Mouse (Mus musculus) neural tube, embryonic 14.5 days (tissue): ENCODE data around the gene Crybg1. TPM values are rescaled to one million over a fixed set of nuclear protein-coding genes. Genes with fewer than 3 reads are reported as not detected.
A peak's percentile ranks its signal among the peaks of the same experiment; 100 is the strongest.
"Not testable (repeated sequence)": the region's sequence is repeated elsewhere in the genome, so short reads cannot be mapped to it uniquely, and the experiment has no call there.

ENCODE experiments used
- ATAC-seq: fragments of 200-750 bp; cut with Nextera tagmentation; 2 replicates; pipeline ENCODE4 v1.8.0; 2017; ENCODE audit warnings: low read depth, mild to moderate bottlenecking, moderate TSS enrichment, moderate library complexity
- H3K27ac ChIP-seq: fragments of 300-500 bp; sonication (generic); 2 replicates; pipeline ENCODE4 v1.5.1; 2014; ENCODE audit warnings: low read depth, mild to moderate bottlenecking, control low read depth, low read length, moderate library complexity, mixed read lengths
- H3K27me3 ChIP-seq: fragments of 300-500 bp; sonication (generic); 2 replicates; pipeline ENCODE4 v1.6.1; 2014; ENCODE audit warnings: low read length; ENCODE audit not compliant: control insufficient read depth, insufficient read depth
- H3K36me3 ChIP-seq: fragments of 300-500 bp; sonication (generic); 2 replicates; pipeline ENCODE4 v1.6.1; 2014; ENCODE audit warnings: low read length, mixed read lengths; ENCODE audit not compliant: control insufficient read depth, insufficient read depth
- H3K4me1 ChIP-seq: fragments of 300-500 bp; sonication (generic); 2 replicates; pipeline ENCODE4 v1.6.1; 2014; ENCODE audit warnings: low read length; ENCODE audit not compliant: control insufficient read depth, insufficient read depth
- H3K4me2 ChIP-seq: fragments of 300-500 bp; sonication (generic); 2 replicates; pipeline ENCODE4 v1.6.1; 2014; ENCODE audit warnings: mild to moderate bottlenecking, low read depth, low read length, control low read depth
- H3K4me3 ChIP-seq: fragments of 300-500 bp; sonication (generic); 2 replicates; pipeline ENCODE4 v1.5.1; 2014; ENCODE audit warnings: low read depth, low read length, control low read depth, mixed read lengths
- H3K9ac ChIP-seq: fragments of 300-500 bp; sonication (generic); replicated peaks from 2 replicates; pipeline ENCODE4 v1.6.1; 2014; ENCODE audit warnings: low read depth, mild to moderate bottlenecking, control low read depth, low read length, mixed read lengths
- H3K9me3 ChIP-seq: fragments of 300-500 bp; sonication (generic); 2 replicates; pipeline ENCODE4 v1.6.1; 2016; ENCODE audit warnings: low read length; ENCODE audit not compliant: control insufficient read depth
- WGBS: fragments of 180-500 bp; shearing (Covaris S2); extraction: QIAGEN DNeasy Blood & Tissue Kit; methylation state at CpG from one replicate; pipeline ENCODE4 v1.1.7; 2014; 5-methylcytosine and 5-hydroxymethylcytosine counted together
- polyA plus RNA-seq: library from polyadenylated mRNA; unstranded; fragments of >200 nt; fragmentation: Nextera tagmentation; extraction: Ambion mirVana; gene quantifications from 2 replicates; pipeline ENCODE4 v1.2.1, GENCODE M21; 2014

Gene Crybg1
- polyA plus RNA-seq, 1 experiment from 2014 or later = 0.09 TPM

DNA sequence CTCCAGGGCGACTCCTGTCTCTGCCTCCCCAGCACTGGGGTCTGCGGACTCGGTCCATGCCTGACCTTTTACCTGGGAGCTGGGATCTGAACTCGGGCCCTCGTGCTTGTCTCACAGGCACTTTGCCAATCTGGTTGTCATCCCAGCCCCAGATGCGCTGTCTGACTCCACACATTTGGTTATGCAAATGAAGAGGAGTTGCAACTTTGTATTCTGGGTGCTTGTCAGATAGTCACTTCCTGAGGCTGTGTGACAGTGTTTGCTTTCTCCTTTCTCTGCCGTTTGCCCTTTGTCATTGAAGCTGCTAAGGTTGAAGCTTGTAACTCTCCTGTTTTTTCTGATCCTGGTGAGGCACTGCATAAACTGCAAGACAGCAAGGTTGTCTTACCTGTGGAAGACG is 220.9 kb downstream of the Crybg1 start:
- no peak overlapping the region for H3K9ac ChIP-seq
- H3K36me3 ChIP-seq = no peaks in the 10 kb centered on the region
- no peaks in the 10 kb centered on the region for H3K9me3 ChIP-seq
- H3K27ac ChIP-seq = no peak overlapping the region
- no peaks in the 10 kb centered on the region for H3K4me1 ChIP-seq
- WGBS = 84% methylated on average over 8 of the region's 8 CpGs
- ATAC-seq = no peak
- H3K27me3 ChIP-seq = no peaks in the 10 kb centered on the region
- H3K4me3 ChIP-seq = no peak overlapping the region
- H3K4me2 ChIP-seq = no peak overlapping the region

DNA sequence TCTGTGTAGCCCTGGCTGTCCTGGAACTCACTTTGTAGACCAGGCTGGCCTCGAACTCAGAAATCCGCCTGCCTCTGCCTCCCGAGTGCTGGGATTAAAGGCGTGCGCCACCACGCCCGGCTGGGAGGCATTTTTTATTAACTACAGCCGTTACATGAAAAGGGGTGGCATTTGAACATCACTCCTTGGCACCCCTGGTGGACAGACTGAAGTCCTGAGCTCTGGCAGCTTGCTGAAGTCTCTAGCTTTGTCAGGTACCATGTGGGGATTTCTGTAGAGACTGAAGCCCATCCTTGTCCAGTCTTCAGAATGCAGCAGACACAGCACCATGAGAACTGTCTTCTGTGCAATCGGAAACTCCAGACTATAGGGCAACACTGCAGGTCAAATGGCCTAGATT is 222.9 kb downstream of the Crybg1 start:
- not testable (repeated sequence) for H3K9me3 ChIP-seq, H3K4me3 ChIP-seq, H3K4me2 ChIP-seq, H3K4me1 ChIP-seq, H3K36me3 ChIP-seq, H3K27me3 ChIP-seq, H3K27ac ChIP-seq, ATAC-seq, H3K9ac ChIP-seq
- 87% methylated on average over 9 of the region's 9 CpGs for WGBS

DNA sequence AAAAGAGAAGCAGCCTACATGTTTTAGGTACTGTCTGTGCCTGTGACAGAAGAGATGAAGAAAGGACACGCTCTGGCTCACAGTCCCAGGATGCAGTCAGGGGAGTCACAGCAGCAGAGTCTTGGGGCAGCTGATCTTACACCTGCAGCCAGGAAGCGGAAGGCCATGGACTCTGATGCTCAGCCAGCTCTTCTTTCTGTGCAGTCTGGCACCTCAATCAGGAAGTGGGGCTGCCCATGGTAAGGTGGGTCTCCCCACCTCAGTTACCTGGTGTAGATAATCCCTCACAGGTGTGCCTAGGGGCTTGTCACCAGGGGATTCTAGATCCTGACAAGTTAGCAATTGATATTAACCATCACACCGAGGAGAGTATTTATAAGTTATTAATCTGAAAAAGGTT is 225.6 kb downstream of the Crybg1 start:
- Histone ChIP-seq H3K36me3 (no peaks in the 10 kb centered on the region), H3K27ac (no peak overlapping the region), H3K4me3 (no peak overlapping the region), H3K9ac (no peak overlapping the region), H3K27me3 (no peaks in the 10 kb centered on the region), H3K4me1 (no peaks in the 10 kb centered on the region), H3K4me2 (no peak overlapping the region), H3K9me3 (no peaks in the 10 kb centered on the region)
- ATAC-seq = no peak
- WGBS = 97% methylated on average over 3 of the region's 3 CpGs

DNA sequence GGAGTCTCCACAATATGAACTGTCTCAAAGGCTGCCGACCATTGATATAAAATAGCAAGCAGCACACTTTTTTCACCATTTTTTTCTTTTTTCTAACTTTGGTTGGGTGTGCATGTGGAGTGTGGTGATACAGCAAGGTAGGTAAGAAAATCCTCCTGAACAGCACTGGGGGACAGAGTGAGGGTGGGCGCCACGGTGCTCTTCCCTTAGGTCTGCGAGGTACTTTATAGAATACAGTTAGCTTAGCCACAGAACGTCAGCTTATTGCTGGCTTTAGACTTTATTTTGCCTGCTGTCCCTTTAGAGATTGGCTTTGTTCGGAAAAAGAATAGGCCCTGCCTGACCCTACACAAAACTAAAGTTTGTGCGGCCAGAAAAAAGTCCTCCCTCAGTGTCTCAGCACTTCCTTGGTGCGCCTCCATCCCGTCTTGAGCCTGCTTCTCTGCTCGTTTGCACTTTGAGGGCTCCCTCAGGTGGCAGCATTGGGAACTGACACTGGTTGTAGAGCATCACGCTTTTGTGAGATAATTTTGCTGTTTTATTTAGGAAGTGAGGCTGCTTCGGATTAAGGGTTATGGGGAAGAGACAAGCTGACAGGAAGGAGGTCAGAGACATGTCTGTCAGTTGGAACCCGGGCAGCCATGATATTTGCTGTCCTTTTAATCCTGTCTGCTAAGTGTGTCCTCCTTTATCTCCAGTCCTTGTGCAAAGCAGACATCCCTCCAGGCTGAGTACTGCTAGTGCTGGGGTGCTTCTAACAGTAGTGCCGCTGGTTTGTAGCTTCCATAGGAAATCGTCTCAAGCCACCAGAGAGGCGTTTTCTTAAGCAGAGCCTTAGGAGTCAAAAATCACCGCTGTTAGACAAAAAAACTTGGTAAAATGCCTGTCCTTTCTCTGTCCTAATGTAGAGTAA is 229.7 kb downstream of the Crybg1 start:
- peak; percentile 82 for ATAC-seq

DNA sequence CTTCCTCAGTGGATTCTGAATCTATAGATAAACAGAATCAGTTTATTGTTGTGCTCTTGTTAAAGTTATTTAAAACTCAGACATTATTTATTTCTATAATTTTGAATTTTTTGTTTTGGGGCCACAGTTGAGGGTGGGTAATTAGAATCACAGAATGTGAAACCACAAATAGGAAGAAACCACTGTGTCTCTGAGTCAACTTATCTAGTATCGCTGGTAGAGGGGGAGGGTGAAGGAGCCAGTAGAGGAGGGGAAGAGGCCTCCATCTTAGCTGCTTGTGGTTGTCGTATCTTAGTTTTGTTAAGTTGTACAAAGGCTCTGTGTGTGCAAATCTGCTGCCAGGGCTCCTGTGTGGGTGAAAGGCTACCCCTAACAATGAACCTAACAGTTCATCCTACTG is 231.9 kb downstream of the Crybg1 start:
- no peak overlapping the region for H3K4me2 ChIP-seq
- H3K4me1 ChIP-seq = no peaks in the 10 kb centered on the region
- ATAC-seq = no peak
- 78% methylated on average over 2 of the region's 2 CpGs for WGBS
- no peak overlapping the region for H3K4me3 ChIP-seq
- no peak overlapping the region for H3K9ac ChIP-seq
- no peaks in the 10 kb centered on the region for H3K9me3 ChIP-seq
- H3K36me3 ChIP-seq = no peaks in the 10 kb centered on the region
- H3K27ac ChIP-seq = no peak overlapping the region
- no peaks in the 10 kb centered on the region for H3K27me3 ChIP-seq

More for the DNA sequence above, 229.7 kb downstream of the Crybg1 start:
- no peak overlapping the region for H3K9ac ChIP-seq
- H3K4me1 ChIP-seq = no peaks in the 10 kb centered on the region
- no peak overlapping the region for H3K27ac ChIP-seq
- H3K36me3 ChIP-seq = no peaks in the 10 kb centered on the region
- 42% methylated on average over 17 of the region's 17 CpGs for WGBS
- H3K4me2 ChIP-seq = no peak overlapping the region
- no peak overlapping the region for H3K4me3 ChIP-seq
- no peaks in the 10 kb centered on the region for H3K9me3 ChIP-seq
- no peaks in the 10 kb centered on the region for H3K27me3 ChIP-seq

DNA sequence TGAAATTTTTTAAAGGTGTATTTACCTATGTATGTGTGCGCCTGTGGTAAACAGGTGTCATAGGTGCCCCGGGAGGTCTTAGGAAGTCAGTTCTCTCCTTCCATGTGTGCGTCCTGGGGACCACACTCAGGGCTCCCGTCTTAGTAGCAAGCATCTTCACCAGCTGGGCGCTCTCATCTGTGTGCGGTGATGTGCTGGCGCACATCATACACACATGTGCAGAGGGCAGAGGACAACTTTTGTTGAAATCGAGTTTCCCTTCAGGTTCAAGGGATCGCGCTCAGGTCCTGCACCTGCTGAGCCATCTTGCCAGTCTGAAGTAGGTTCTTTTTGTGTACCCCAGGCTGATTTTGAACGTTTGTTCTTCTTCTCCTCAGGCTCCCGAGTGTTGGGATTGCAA is 232.5 kb downstream of the Crybg1 start:
- no peak overlapping the region for H3K27ac ChIP-seq
- H3K36me3 ChIP-seq = no peaks in the 10 kb centered on the region
- H3K4me1 ChIP-seq = no peaks in the 10 kb centered on the region
- H3K4me2 ChIP-seq = no peak overlapping the region
- H3K27me3 ChIP-seq = no peaks in the 10 kb centered on the region
- no peak for ATAC-seq
- no peaks in the 10 kb centered on the region for H3K9me3 ChIP-seq
- H3K9ac ChIP-seq = no peak overlapping the region
- no peak overlapping the region for H3K4me3 ChIP-seq
- WGBS = 81% methylated on average over 12 of the region's 12 CpGs

DNA sequence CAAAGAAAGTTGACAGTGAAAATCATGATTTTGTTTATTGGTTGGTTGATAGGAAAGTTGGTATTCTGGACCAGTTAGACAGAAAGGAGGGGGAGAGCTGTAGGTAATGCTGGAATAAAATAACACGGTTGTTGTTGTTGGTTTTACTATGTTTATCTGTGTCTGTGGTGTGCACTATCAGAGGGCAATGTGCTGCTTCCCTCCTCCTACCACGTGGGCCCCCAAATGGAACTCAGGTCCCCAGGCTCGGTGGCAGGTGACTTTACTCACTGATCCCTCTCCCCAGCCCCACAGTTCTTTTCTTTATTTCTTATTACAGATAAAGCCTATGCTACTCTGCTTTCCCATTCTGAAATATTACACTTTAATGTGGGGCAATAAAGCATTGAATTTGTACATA is 236.4 kb downstream of the Crybg1 start:
- Histone ChIP-seq H3K9me3 (no peaks in the 10 kb centered on the region), H3K36me3 (no peaks in the 10 kb centered on the region), H3K27ac (no peak overlapping the region), H3K27me3 (no peaks in the 10 kb centered on the region), H3K4me1 (no peaks in the 10 kb centered on the region), H3K4me3 (no peak overlapping the region), H3K9ac (no peak overlapping the region), H3K4me2 (no peak overlapping the region)
- ATAC-seq = no peak
- WGBS = 81% methylated on average over 3 of the region's 3 CpGs

DNA sequence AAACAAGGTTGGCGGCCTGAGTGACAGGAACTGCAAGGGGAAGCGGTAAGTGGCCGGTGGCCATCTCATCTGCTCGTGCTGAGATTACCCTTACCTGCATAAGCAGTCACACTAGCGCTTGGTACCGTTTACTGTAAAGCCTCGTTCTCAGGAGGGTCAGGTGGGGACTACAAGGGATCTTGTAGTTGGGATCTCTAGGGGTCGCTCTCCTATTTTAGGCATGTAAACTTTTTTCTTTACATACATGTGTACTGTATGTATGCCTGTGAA is 237.8 kb downstream of the Crybg1 start:
- Histone ChIP-seq H3K4me2 (no peak overlapping the region), H3K36me3 (no peaks in the 10 kb centered on the region), H3K27ac (no peak overlapping the region), H3K27me3 (no peaks in the 10 kb centered on the region), H3K9me3 (no peaks in the 10 kb centered on the region), H3K9ac (no peak overlapping the region), H3K4me1 (no peaks in the 10 kb centered on the region), H3K4me3 (no peak overlapping the region)
- no peak for ATAC-seq
- 93% methylated on average over 8 of the region's 8 CpGs for WGBS

DNA sequence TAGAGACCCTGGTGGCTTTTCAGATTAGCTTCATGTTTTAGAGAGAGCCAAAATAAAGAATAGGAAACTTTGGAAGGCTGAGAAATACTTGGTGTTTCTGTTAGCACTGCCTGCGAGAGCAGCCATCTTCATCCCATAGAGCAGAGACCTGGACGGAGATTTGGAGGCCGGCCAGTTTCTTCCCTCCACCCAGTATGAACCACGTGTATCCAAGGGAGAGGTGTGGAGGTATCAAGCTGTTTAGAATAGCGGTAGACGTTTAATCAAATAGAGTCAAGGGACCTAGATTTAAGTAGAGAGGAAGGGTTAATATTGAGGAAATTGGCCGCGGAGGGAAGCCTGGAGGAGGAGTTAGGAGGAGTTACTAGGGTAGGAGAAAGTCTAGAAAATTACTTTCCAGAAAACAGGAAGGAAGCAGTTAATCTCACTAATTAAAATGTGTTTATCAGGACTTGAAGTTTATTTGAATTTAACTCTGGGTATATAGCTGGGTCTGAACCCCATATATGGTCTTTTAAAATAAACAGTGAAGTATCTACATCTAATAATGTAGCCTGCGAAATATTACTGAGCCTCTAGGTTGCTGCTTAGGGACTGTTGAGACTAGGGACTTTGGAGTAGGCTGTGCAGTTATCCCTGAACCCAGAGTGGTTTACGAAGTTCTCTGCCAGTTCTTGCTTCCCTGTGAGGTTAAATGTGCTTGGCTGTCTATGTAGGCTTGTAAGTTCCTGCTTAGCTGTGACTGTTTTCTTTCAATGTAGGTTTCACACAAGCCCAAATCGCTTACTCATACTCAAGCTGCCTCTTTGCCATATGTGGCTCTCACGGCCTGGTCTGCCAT is 238.4 kb downstream of the Crybg1 start:
- Histone ChIP-seq H3K4me2 (no peak overlapping the region), H3K36me3 (no peaks in the 10 kb centered on the region), H3K27me3 (no peaks in the 10 kb centered on the region), H3K9ac (no peak overlapping the region), H3K4me3 (no peak overlapping the region), H3K4me1 (no peaks in the 10 kb centered on the region), H3K9me3 (no peaks in the 10 kb centered on the region), H3K27ac (no peak overlapping the region)
- 88% methylated on average over 12 of the region's 12 CpGs for WGBS
- ATAC-seq = no peak
